Mouse (Mus musculus) lung, postnatal 0 days (tissue): Measurements from ENCODE around the gene Sorbs1. TPM values are rescaled to one million over a fixed set of nuclear protein-coding genes. Genes with fewer than 3 reads are reported as not detected.
A peak's percentile ranks its signal among the peaks of the same experiment; 100 is the strongest.

Source experiments
- ATAC-seq: fragments of 200-750 bp; cut with Nextera tagmentation; 2 replicates; pipeline ENCODE4 v1.8.0; 2017; ENCODE audit warnings: moderate library complexity
- DNase-seq: peaks from one replicate; pipeline ENCODE4 v3.0.0-alpha.2; 2016; ENCODE audit warnings: low spot score
- H3K27ac ChIP-seq: fragments of 300-500 bp; sonication (generic); 2 replicates; pipeline ENCODE4 v1.5.1; 2014; ENCODE audit warnings: antibody characterized with exemption, mild to moderate bottlenecking, low read length, mixed read lengths
- H3K27me3 ChIP-seq: fragments of 300-500 bp; sonication (generic); replicated peaks from 2 replicates; pipeline ENCODE4 v1.6.1; 2014; ENCODE audit warnings: low read length, mixed read lengths; ENCODE audit not compliant: insufficient read depth
- H3K36me3 ChIP-seq: fragments of 300-500 bp; sonication (generic); 2 replicates; pipeline ENCODE4 v1.6.1; 2014; ENCODE audit warnings: low read length, mixed read lengths; ENCODE audit not compliant: insufficient read depth
- H3K4me1 ChIP-seq: fragments of 300-500 bp; sonication (generic); 2 replicates; pipeline ENCODE4 v1.6.1; 2014; ENCODE audit warnings: antibody characterized with exemption, low read depth, low read length, mixed read lengths; ENCODE audit not compliant: insufficient read depth
- H3K4me2 ChIP-seq: fragments of 300-500 bp; sonication (generic); replicated peaks from 2 replicates; pipeline ENCODE4 v1.6.1; 2014; ENCODE audit warnings: low read depth, mild to moderate bottlenecking, low read length, moderate library complexity, mixed read lengths
- H3K4me3 ChIP-seq: fragments of 300-500 bp; sonication (generic); 2 replicates; pipeline ENCODE4 v1.5.1; 2014; ENCODE audit warnings: low read depth, low read length
- H3K9ac ChIP-seq: fragments of 300-500 bp; sonication (generic); replicated peaks from 2 replicates; pipeline ENCODE4 v1.6.1; 2014; ENCODE audit warnings: low read depth, mild to moderate bottlenecking
- H3K9me3 ChIP-seq: fragments of 300-500 bp; sonication (generic); 2 replicates; pipeline ENCODE4 v1.6.1; 2016; ENCODE audit warnings: low read length, mixed read lengths
- CTCF ChIP-seq: IDR thresholded peaks from 2 replicates; pipeline ENCODE4 v1.5.1; 2016; ENCODE audit warnings: antibody characterized with exemption, mild to moderate bottlenecking
- EP300 ChIP-seq: IDR thresholded peaks from 2 replicates; pipeline ENCODE4 v1.6.1; 2016; ENCODE audit warnings: antibody characterized with exemption, mild to moderate bottlenecking, control low read depth
- WGBS: fragments of 180-500 bp; shearing (Covaris S2); extraction: QIAGEN DNeasy Blood & Tissue Kit; methylation state at CpG from one replicate; pipeline ENCODE4 v1.1.7; 2014; 5-methylcytosine and 5-hydroxymethylcytosine counted together
- polyA plus RNA-seq: library from polyadenylated mRNA; unstranded; fragments of >200 nt; fragmentation: Nextera tagmentation; extraction: Ambion mirVana; gene quantifications from 2 replicates; pipeline ENCODE4 v1.2.1, GENCODE M21; 2015

The Sorbs1 gene
- polyA plus RNA-seq, 1 experiment from 2014 or later: 36.4 TPM

DNA sequence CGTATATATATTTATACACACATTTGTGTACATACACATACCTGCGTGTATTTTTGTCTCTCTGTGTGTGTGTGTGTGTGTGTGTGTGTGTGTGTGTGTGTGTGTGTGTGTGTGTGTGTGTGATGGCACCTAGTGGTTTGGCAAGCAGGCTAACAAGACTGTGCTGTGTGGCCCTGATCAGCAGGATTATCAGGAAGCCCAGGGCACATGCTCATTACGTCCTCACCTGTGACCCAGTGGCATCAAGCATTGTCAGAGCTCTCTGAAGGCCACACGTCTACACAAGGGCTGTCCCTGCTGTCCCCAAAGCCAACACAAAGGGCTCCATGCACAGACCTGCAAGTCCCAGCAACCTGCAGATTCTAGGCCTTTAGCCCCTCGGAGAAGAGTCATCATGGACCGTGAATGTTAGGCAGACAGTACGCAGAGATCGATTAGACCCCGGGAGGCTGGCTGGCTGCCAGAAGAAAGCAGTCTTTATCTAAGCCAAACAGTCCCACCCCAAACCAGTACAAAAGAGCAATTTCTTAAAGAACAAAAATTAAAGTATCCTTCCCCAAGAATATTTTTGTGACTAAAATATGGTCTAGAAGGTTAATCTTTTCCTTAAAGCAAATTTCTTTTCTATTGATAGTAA lies 52.6 kb downstream of the Sorbs1 start:
- no peak for ATAC-seq
- no peak for DNase-seq

DNA sequence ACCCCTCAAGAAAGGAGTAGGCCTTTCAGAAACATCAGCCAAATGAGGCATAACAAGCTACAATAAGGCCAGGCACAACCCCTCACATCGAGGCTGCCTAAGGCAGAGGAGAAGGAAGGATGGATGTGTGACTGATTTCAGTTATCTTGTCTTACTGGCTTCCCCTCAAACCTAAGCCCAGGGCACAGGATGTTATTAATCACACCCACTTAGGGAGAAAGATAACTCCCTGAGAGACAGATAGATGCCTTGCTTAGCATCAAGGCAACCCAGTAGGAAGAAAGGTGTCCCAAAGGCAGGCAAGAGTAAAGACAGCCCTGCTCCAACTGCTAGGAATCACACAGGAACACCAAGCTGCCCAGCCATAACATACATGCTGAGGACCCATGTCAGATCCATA lies 54.2 kb downstream of the Sorbs1 start:
- no peaks in the 10 kb centered on the region for H3K9me3 ChIP-seq
- H3K36me3 ChIP-seq: no peaks in the 10 kb centered on the region
- WGBS: 13% methylated on average over 1 of the region's 1 CpGs
- no peak overlapping the region for H3K4me3 ChIP-seq
- no peak overlapping the region for H3K9ac ChIP-seq
- no peak for ATAC-seq
- no peak for TF ChIP-seq EP300
- TF ChIP-seq CTCF: no peak
- H3K27ac ChIP-seq: no peak overlapping the region
- peaks cover 4% of the 10 kb centered on the region; the same call in 1 of the 2 replicates for H3K4me1 ChIP-seq
- H3K4me2 ChIP-seq: no peak overlapping the region
- DNase-seq: no peak
- H3K27me3 ChIP-seq: no peaks in the 10 kb centered on the region

More for the DNA sequence above, 52.6 kb downstream of the Sorbs1 start:
- Histone ChIP-seq H3K4me1 (peaks cover 4% of the 10 kb centered on the region; the same call in 1 of the 2 replicates), H3K4me2 (no peak overlapping the region), H3K9ac (no peak overlapping the region), H3K27ac (no peak overlapping the region), H3K9me3 (no peaks in the 10 kb centered on the region), H3K4me3 (no peak overlapping the region), H3K36me3 (no peaks in the 10 kb centered on the region), H3K27me3 (no peaks in the 10 kb centered on the region)
- TF ChIP-seq EP300 (no peak), CTCF (no peak)
- 40% methylated on average over 9 of the region's 9 CpGs for WGBS

DNA sequence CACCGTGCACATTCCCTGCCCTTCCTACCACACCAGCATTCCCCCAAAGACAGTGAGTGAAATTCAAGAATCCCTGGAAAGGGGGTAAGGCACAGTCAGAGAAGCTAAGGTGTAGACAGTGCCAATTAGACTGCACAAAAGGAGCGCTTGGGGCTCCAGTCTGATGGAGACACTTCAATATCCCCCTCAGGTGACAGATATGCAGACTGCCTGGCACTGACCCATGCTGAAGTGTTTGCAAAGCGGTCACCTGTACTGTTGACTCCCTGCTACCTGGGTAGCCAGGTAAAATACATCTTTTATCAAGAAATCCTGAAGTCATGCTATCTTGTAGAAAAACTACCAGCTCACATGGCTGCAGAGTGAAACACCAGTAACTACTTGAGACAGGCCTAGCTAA lies 54.8 kb downstream of the Sorbs1 start:
- Histone ChIP-seq H3K27me3 (no peaks in the 10 kb centered on the region), H3K9ac (no peak overlapping the region), H3K4me3 (no peak overlapping the region), H3K36me3 (no peaks in the 10 kb centered on the region), H3K4me1 (peaks cover 4% of the 10 kb centered on the region; the same call in 1 of the 2 replicates), H3K4me2 (no peak overlapping the region), H3K9me3 (no peaks in the 10 kb centered on the region), H3K27ac (peak overlapping the region; percentile 57)
- DNase-seq (peak; percentile 61), ATAC-seq (peak; percentile 93)
- WGBS: 53% methylated on average over 3 of the region's 3 CpGs
- TF ChIP-seq EP300 (peak; percentile 45; the same call in 1 of the 2 replicates), CTCF (no peak)

DNA sequence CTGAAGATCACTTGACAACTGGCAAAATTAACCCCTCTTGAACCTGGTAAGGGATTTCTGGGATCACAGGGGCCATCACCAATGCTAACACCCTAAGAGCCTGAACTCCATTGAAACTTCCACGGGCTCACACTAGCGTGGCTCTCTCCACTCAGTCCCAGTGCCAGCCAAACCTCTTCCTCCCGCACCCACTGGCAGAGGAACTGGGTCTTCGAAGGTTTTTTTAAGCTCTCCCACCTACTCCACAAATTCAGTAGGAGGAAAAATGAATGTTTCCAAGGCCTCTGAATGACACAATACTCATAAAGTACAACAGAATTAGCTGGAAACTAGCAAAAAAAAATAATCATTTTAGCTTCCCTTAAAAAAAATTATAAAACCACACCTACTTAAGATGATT lies 58.3 kb downstream of the Sorbs1 start:
- Histone ChIP-seq H3K9ac (no peak overlapping the region), H3K9me3 (no peaks in the 10 kb centered on the region), H3K27me3 (no peaks in the 10 kb centered on the region), H3K27ac (no peak overlapping the region), H3K4me1 (peaks cover 4% of the 10 kb centered on the region; the same call in 1 of the 2 replicates), H3K4me3 (no peak overlapping the region), H3K36me3 (no peaks in the 10 kb centered on the region), H3K4me2 (no peak overlapping the region)
- 92% methylated on average over 4 of the region's 4 CpGs for WGBS
- ATAC-seq (no peak), DNase-seq (no peak)
- TF ChIP-seq EP300 (no peak), CTCF (no peak)

DNA sequence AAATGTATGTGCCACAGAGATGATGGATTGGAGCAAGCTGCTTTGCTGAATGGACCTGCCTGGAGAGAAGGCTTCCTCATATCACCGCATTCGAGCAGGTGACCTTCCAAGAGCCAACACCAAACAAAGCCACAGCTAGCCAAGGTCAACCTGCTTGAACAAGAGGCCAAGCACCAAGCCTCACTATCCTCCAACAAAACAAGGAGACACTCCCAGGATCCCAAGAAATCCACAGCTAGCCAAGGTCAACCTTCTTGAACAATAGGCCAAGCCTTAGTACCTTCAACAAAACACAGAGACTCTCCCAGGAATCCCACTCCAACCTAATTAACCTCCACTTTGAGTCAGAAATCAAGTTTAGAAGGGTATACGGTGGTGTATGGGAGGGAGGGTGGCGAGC lies 59.5 kb downstream of the Sorbs1 start:
- Histone ChIP-seq H3K4me1 (no peaks in the 10 kb centered on the region; the same call in 1 of the 2 replicates), H3K36me3 (no peaks in the 10 kb centered on the region), H3K4me2 (no peak overlapping the region), H3K9me3 (no peaks in the 10 kb centered on the region), H3K27ac (no peak overlapping the region), H3K4me3 (no peak overlapping the region), H3K9ac (no peak overlapping the region), H3K27me3 (no peaks in the 10 kb centered on the region)
- 93% methylated on average over 4 of the region's 4 CpGs for WGBS
- TF ChIP-seq EP300 (no peak), CTCF (no peak)
- ATAC-seq (no peak), DNase-seq (no peak)

DNA sequence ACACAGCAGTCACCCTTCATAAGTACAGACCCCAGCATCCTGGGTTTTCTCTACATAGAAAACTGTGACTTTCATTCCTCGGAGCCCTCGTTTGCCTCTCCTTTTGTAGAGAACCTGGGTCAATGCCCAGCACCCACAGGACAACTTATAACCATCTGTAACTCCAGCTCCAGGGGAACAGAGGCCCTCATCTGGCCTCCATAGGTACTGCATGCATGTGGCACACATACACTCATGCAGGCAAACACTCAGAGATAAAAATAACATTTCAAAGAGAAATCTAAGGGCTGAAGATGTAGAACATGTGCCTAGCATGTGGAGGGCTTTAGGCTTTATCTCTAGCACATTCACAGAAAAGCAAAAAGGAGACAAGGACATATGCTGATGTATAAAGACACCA lies 61.4 kb downstream of the Sorbs1 start:
- no peaks in the 10 kb centered on the region for H3K4me1 ChIP-seq
- no peaks in the 10 kb centered on the region for H3K9me3 ChIP-seq
- 96% methylated on average over 2 of the region's 2 CpGs for WGBS
- TF ChIP-seq CTCF: peak; percentile 19; the same call in 1 of the 2 replicates
- TF ChIP-seq EP300: no peak
- 0 out of 2 replicates have a peak, but pooled peaks cover 4% of the 10 kb centered on the region for H3K36me3 ChIP-seq
- ATAC-seq: no peak
- H3K4me2 ChIP-seq: no peak overlapping the region
- no peak overlapping the region for H3K9ac ChIP-seq
- no peaks in the 10 kb centered on the region for H3K27me3 ChIP-seq
- H3K4me3 ChIP-seq: no peak overlapping the region
- DNase-seq: no peak
- H3K27ac ChIP-seq: no peak overlapping the region
